Mouse (Mus musculus) heart, postnatal 0 days (tissue): ENCODE results near the gene Ncf4. TPM values are rescaled to one million over a fixed set of nuclear protein-coding genes. Genes with fewer than 3 reads are reported as not detected.

Source experiments
- ATAC-seq: fragments of 200-750 bp; cut with Nextera tagmentation; 2 replicates; pipeline ENCODE4 v1.8.0; 2017; ENCODE audit warnings: low read depth, moderate number of reproducible peaks, moderate library complexity; ENCODE audit not compliant: insufficient read depth
- DNase-seq: peaks from one replicate; pipeline ENCODE4 v3.0.0-alpha.2; 2016; ENCODE audit warnings: low spot score
- H3K27ac ChIP-seq: fragments of 300-500 bp; sonication (generic); 2 replicates; pipeline ENCODE4 v1.5.1; 2014; ENCODE audit warnings: low read depth, mild to moderate bottlenecking
- H3K27me3 ChIP-seq: fragments of 300-500 bp; sonication (generic); 2 replicates; pipeline ENCODE4 v1.6.1; 2014; ENCODE audit warnings: low read length, mixed read lengths; ENCODE audit not compliant: control insufficient read depth, insufficient read depth
- H3K36me3 ChIP-seq: fragments of 300-500 bp; sonication (generic); replicated peaks from 2 replicates; pipeline ENCODE4 v1.6.1; 2014; ENCODE audit warnings: low read length, mixed read lengths; ENCODE audit not compliant: control insufficient read depth, insufficient read depth
- H3K4me1 ChIP-seq: fragments of 300-500 bp; sonication (generic); 2 replicates; pipeline ENCODE4 v1.6.1; 2014; ENCODE audit warnings: antibody characterized with exemption; ENCODE audit not compliant: control insufficient read depth, insufficient read depth
- H3K4me2 ChIP-seq: fragments of 300-500 bp; sonication (generic); 2 replicates; pipeline ENCODE4 v1.6.1; 2014; ENCODE audit warnings: low read depth, mild to moderate bottlenecking, low read length, moderate library complexity
- H3K4me3 ChIP-seq: fragments of 300-500 bp; sonication (generic); 2 replicates; pipeline ENCODE4 v1.5.1; 2014; ENCODE audit warnings: low read depth, low read length
- H3K9ac ChIP-seq: fragments of 300-500 bp; sonication (generic); replicated peaks from 2 replicates; pipeline ENCODE4 v1.6.1; 2014; ENCODE audit warnings: low read depth, low read length, mixed read lengths
- H3K9me3 ChIP-seq: fragments of 300-500 bp; sonication (generic); replicated peaks from 2 replicates; pipeline ENCODE4 v1.6.1; 2016; ENCODE audit warnings: low read length; ENCODE audit not compliant: control insufficient read depth
- CTCF ChIP-seq: IDR thresholded peaks from 2 replicates; pipeline ENCODE4 v1.5.1; 2016; ENCODE audit warnings: antibody characterized with exemption, control low read depth, low read depth
- EP300 ChIP-seq: IDR thresholded peaks from 2 replicates; pipeline ENCODE4 v1.6.1; 2016; ENCODE audit warnings: antibody characterized with exemption, low read depth
- WGBS: fragments of 180-500 bp; shearing (Covaris S2); extraction: QIAGEN DNeasy Blood & Tissue Kit; methylation state at CpG from one replicate; pipeline ENCODE4 v1.1.7; 2014; 5-methylcytosine and 5-hydroxymethylcytosine counted together
- polyA plus RNA-seq: library from polyadenylated mRNA; unstranded; fragments of >200 nt; fragmentation: Nextera tagmentation; extraction: Ambion mirVana; gene quantifications from 2 replicates; pipeline ENCODE4 v1.2.1, GENCODE M21; 2015
- total RNA-seq: library from RNA; depleted of rRNA; stranded (reverse); fragments of >200 nt; gene quantifications from 2 replicates; pipeline ENCODE4 v1.2.3, GENCODE M21; 2014; ENCODE audit warnings: low replicate concordance; rRNA removed

The Ncf4 gene
- total RNA-seq: 1.3 and 2.3 TPM in 2 replicates
- 1.5 and 2.2 TPM in 2 replicates for polyA plus RNA-seq

DNA sequence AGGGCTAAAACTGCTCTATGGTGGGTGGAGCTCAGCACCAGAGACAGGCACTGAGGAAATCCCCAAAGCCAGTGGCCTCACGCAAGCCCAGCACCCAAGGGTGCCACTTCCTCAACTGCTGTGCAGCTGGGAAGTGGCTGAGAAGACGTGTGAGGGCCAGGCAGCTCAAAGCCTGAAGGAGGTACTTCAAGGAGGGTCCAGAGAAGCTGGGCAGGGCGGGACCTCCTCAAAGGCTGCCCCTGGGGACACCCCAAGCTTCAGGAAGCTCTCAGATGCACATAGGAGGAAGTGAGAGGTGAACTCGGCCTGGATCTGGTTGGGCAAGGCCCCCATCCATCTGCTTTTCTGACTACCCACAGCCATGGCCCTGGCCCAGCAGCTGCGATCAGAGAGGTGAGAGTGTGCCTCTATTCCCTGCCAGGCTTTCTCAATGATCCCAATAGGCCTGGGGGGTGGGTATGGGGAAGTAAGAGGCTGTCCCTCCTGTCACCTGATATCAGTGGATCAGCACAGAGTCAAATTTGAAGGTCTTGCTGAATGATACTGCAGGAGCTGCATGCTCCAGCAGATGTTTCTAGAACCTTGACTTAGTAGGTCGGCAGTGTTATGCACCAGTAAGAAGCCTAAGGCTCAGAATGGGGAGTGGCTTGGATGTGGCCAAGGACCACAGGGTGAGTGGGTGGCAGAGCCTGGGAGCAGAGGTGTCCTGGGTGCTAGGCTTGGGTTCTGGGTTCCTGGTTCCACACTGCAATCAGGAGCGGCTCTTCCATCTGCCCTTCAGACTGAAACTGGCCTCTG, at the start of gene Ncf4:
Ncf4 (plus strand) TSS at position 107 of the 798 bp plus-strand sequence.
- Histone ChIP-seq H3K36me3 (no peaks in the 10 kb centered on the region), H3K27ac (peak within 1 kb of the TSS; percentile 31), H3K4me3 (no peak within 1 kb of the TSS), H3K9me3 (no peaks in the 10 kb centered on the region), H3K9ac (no peak within 1 kb of the TSS), H3K4me1 (peaks cover 20% of the 10 kb centered on the region), H3K4me2 (no peak within 1 kb of the TSS), H3K27me3 (0 out of 2 replicates have a peak, but pooled peaks cover 6% of the 10 kb centered on the region)
- TF ChIP-seq CTCF: no peak
- ATAC-seq (no peak), DNase-seq (no peak)
- WGBS: 68% methylated on average over 7 of the region's 7 CpGs

DNA sequence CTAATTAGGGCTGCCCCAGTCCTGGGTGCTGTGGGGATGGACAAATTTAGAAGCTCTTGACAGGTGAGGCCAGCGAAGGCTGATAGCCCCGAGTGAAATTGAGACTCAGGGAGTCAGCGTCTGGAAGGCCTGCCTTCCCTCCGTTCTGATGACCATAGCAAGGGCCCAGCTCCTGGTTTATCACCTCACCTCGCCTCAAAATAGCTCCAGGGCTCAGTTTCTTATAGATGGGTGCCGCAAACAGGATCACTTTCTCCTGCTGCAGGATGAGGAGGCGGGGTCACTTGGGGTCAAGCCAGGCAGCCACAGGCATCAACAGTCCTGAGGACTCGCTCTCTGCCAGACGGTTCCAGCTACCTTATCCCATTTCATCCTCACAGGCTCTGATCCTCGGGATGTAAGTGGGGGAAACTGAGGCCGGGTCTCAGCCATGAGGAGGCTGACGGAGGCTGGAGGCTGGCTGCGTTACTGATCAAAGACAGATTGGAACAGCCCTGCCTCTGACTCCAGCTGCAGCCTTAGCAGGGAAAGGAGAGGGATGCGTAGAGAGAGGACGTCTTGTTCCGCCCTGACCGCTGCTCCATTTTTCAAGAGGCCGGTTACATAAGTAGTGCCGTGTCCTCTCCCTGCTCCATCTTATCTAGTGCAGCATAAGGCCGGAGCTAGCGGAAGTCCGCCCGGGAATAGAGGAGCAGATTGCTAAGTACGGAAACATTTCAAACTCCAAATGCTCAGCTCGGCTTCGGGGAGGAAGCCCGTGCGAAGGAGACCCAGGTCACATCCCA, 49.3 kb upstream of the Ncf4 start:
- H3K9me3 ChIP-seq: no peaks in the 10 kb centered on the region
- ATAC-seq (no peak), DNase-seq (no peak)
- no peak overlapping the region for H3K4me2 ChIP-seq
- peaks cover 38% of the 10 kb centered on the region for H3K27me3 ChIP-seq
- 31% methylated on average over 28 of the region's 28 CpGs for WGBS
- TF ChIP-seq CTCF (no peak), EP300 (no peak)
- H3K9ac ChIP-seq: no peak overlapping the region
- no peaks in the 10 kb centered on the region for H3K36me3 ChIP-seq
- no peak overlapping the region for H3K27ac ChIP-seq
- no peak overlapping the region for H3K4me3 ChIP-seq
- H3K4me1 ChIP-seq: 0 out of 2 replicates have a peak, but pooled peaks cover 6% of the 10 kb centered on the region

DNA sequence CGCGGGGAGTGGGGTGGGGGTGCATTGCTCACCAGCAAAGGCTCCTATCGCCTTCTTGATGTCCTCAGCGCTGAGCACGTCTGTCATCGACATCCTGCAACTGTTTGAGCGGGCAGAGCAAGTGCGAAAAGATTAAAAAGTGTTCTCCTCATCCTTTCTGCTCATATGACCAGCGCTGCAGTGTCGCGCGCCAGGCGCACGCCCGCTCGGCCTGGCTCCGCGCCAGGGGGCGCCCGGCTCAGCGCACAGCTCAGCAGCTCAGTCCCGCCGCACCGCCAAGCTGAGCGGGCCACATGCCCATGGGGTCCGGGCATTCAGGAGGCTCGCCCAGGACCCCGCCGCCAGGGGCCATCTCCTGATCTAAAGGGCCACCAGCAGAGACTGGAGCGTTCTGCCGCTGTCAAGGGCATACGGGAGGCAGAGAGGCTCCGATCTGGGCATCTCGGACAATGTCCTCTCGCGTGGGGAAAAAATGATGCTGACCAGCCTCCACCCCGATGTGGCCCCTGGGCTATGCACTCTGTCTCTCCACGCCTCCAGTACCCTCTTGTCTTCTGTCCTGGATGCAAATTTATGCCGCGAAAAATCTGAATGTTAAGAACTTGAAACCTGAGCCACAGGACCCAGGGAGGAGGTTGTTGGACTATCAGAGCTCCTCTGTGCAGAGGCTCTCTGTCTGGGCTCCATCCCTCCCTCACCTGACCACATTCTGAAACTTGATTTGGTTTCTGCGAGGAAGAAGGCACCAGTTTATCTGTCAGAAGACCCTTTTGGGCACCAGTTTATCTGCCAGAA, 40.4 kb upstream of the Ncf4 start:
- ATAC-seq (peak; percentile 33; the same call in 1 of the 2 replicates), DNase-seq (peak; percentile 29)
- H3K27me3 ChIP-seq: peaks cover 59% of the 10 kb centered on the region
- H3K27ac ChIP-seq: no peak overlapping the region
- 1% methylated on average over 40 of the region's 41 CpGs for WGBS
- H3K4me3 ChIP-seq: peak overlapping the region; percentile 22; the same call in 1 of the 2 replicates
- TF ChIP-seq CTCF: no peak
- no peak for TF ChIP-seq EP300
- peaks cover 8% of the 10 kb centered on the region; the same call in 1 of the 2 replicates for H3K4me1 ChIP-seq
- H3K9ac ChIP-seq: no peak overlapping the region
- no peaks in the 10 kb centered on the region for H3K36me3 ChIP-seq
- H3K9me3 ChIP-seq: no peaks in the 10 kb centered on the region
- H3K4me2 ChIP-seq: peak overlapping the region; percentile 51

DNA sequence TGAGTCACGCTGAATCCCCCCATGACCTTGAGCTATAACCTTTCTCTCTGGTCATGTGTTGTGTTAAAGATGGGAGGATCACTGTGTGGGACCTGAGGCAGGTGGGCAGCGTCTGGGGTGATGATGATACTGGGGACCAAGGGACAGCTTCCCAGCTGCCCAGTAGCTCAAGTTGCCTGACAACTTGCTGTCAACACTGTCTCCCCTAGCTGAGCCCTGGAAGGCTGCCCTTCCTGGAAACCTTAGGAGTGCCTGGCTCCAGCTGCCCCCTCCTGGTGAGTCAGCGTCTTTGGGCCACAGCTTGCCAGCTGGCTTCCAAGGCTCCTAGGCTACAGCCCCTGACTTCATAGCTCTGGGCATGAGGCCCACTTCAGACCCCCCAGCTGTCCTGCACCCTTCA, 39.4 kb upstream of the Ncf4 start:
- H3K27ac ChIP-seq: no peak overlapping the region
- no peak overlapping the region for H3K4me3 ChIP-seq
- H3K4me1 ChIP-seq: peaks cover 8% of the 10 kb centered on the region; the same call in 1 of the 2 replicates
- TF ChIP-seq CTCF: peak; percentile 21
- no peak for TF ChIP-seq EP300
- H3K36me3 ChIP-seq: no peaks in the 10 kb centered on the region
- no peaks in the 10 kb centered on the region for H3K9me3 ChIP-seq
- H3K4me2 ChIP-seq: no peak overlapping the region
- no peak overlapping the region for H3K9ac ChIP-seq
- 31% methylated on average over 3 of the region's 3 CpGs for WGBS
- DNase-seq (no peak), ATAC-seq (no peak)
- H3K27me3 ChIP-seq: peaks cover 56% of the 10 kb centered on the region

DNA sequence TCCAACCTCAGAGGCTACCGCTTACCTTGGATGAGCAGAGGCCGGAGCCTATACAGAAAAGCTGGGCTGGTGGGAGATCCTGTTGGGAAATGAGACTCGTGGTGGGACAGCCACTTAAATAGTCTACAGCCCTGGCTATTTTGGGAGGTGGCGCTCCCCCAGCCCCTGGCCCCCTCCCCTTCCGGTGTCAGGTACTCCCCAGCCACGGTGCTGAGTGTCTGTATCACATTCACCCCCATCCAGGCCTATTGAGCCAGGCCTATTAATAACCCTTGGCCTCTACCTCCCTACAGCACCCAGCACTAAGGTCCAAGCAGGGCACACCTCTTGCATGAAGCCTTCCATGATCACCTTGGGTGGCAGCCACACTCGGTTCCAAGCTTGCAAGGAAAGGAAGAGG, 38.3 kb upstream of the Ncf4 start, which contains the start of gene Pvalb:
Pvalb (minus strand) TSS at position 89 of the 400 bp plus-strand sequence.
- Histone ChIP-seq H3K4me1 (peaks cover 8% of the 10 kb centered on the region; the same call in 1 of the 2 replicates), H3K36me3 (no peaks in the 10 kb centered on the region), H3K4me2 (no peak within 1 kb of the TSS), H3K9ac (no peak within 1 kb of the TSS), H3K27me3 (peaks cover 49% of the 10 kb centered on the region), H3K4me3 (no peak within 1 kb of the TSS), H3K9me3 (no peaks in the 10 kb centered on the region), H3K27ac (no peak within 1 kb of the TSS)
- WGBS: 71% methylated on average over 7 of the region's 7 CpGs
- DNase-seq (no peak), ATAC-seq (no peak)
- no peak for TF ChIP-seq CTCF
- TF ChIP-seq EP300: no peak
